Mouse (Mus musculus) monocyte, adult 5-6 weeks (primary cell): ENCODE results near the gene Slc2a8. TPM values are rescaled to one million over a fixed set of nuclear protein-coding genes. Genes with fewer than 3 reads are reported as not detected.

Experiments
- ATAC-seq: fragments of 153-309, 156-312 bp; replicated peaks from 2 replicates; pipeline ENCODE4 v1.8.0; 2017; ENCODE audit warnings: mild to moderate bottlenecking; ENCODE audit not compliant: low TSS enrichment, insufficient number of reproducible peaks, severe bottlenecking, poor library complexity, low FRiP score
- total RNA-seq: library from RNA; stranded (forward); fragments of 200-1000, 200-491, 200-594 nt; gene quantifications from 3 replicates; pipeline ENCODE4 v1.2.3, GENCODE M21; 2017

Slc2a8 gene
- total RNA-seq, 1 experiment from 2014 or later: 1.1 TPM

GRCm38 (mm10) chr2:32978675-32979074 is 3.2 kb downstream of the Slc2a8 start:
- ATAC-seq: no peak

GRCm38 (mm10) chr2:32977114-32977513 is 4.8 kb downstream of the Slc2a8 start:
- ATAC-seq: no peak

DNA sequence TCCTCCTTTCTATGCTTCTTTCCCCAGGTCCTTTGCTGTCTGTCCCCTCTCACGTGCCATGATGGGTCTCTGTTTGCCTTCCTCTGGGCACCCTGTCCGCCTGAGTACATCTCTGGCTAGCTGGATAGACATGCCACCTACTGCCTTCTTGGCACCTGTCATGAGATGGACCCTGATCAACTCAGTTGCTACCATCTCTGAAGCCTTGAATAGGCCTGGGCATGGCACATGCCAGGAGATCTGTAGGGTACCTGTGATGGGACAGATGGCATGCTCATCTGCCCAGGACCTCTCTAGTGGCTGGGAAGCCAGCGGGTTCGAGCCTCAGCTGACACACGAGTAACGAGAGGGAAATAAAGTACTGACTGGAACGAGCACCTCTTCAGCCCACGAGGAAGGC is 7.7 kb downstream of the Slc2a8 start:
- ATAC-seq: no peak

DNA sequence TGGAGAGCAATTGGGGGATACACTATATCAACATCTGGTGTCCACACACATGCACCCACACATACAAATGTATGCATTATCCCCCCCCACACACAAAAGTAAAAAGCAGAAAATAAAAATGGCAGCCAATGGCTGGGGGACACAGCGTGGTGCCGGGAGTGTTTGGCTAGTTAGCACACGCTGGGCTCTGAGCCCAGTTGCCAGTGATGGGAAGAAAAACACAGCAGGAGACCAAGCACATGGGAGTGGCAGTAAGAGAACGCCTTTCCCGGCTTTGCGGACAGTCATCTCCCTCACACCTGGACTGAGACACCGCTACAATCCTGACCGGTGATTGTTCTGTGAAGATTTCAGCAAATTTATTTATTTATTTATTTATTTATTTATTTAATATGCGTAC is 10.6 kb downstream of the Slc2a8 start:
- ATAC-seq: no peak

GRCm38 (mm10) chr2:32969326-32969725 is 12.6 kb downstream of the Slc2a8 start:
- ATAC-seq: no peak

GRCm38 (mm10) chr2:32968024-32968614 is 13.8 kb downstream of the Slc2a8 start:
- ATAC-seq: no peak

- ATAC-seq: peak; percentile 89
Measured at GRCm38 (mm10) chr2:32966689-32967631, 14.9 kb downstream of the Slc2a8 start.

DNA sequence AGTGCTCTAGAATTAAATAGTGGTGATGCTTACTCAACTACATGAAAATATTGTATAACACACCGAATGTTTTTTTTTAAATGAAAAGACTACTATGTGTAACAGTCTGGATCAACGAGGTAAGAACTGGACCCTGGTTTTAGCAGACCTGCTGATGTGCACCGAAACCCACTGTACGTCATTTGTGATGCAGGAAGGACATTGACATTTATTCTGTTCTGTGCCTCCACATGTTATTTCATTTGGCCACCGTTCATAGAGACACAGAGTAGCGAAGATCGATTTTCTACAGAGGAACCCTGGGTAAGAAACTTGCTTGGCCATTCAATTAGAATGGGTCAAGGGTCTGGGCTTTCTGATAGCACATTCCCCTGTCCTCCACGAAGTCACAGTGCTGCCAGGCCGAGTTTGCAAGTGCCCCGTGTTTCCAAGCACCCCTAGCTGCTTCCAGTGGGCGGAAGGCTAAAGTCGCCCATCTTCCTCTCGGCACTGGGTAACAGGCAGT is 15.6 kb downstream of the Slc2a8 start:
- no peak; the same call in 1 of the 2 replicates for ATAC-seq

- ATAC-seq: no peak
Measured at GRCm38 (mm10) chr2:32965511-32966183, 16.2 kb downstream of the Slc2a8 start.

DNA sequence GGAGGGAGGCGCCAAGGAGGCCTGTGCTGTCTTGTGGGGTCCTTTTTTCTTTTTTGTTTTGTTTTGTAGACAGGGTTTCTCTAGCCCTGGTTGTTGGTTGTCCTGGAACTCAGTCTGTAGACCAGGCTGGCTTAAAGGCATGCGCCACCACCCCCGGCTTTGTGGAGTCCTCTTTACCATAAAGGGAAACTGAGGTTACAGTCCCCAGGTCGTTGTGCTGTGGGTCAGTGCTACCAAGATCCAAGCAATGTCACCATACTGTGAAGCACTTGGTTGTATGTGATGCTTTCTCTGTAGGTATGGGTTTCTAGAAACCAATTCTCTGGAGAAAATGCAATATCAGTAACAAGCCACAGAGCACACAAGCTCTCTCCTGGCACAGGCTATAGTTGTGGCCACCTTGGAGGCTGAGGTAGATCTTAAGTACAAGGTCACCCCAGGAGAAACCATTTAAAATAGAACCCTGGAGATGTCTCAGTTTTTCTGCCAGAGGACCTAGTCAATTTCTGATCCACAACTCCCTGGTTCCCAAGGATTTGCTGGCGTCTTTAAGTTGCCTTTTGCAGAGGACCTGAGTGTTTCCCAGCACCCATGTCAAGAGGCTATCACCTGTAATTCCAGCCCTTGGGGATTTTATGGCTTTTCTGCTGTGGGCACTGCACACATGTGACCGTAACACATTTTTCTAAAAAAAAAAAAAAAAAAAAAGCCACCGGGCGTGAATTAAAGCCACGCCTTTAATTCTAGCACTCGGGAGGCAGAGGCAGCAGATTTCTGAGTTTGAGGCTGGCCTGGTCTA is 17.0 kb downstream of the Slc2a8 start:
- ATAC-seq: no peak

- no peak for ATAC-seq
Measured at GRCm38 (mm10) chr2:32963981-32964380, 17.9 kb downstream of the Slc2a8 start.

DNA sequence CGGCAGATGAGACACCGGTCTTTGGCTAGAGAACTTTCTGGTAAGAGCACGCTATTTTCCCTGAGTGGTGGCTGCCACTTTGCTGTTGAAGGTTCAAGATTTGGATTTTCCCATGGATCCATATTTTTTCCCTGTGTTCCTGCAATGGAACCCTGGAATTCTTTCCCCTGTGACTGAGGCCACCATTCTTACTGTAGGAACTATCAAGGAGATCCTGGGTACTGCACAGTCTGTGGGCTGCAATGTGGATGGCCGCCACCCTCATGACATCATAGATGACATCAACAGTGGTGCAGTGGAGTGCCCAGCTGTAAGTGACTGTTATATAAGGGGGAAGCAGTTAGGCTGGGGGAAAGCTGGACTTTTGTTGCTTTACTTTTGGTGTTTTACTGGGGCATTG is 18.3 kb downstream of the Slc2a8 start:
- no peak for ATAC-seq

DNA sequence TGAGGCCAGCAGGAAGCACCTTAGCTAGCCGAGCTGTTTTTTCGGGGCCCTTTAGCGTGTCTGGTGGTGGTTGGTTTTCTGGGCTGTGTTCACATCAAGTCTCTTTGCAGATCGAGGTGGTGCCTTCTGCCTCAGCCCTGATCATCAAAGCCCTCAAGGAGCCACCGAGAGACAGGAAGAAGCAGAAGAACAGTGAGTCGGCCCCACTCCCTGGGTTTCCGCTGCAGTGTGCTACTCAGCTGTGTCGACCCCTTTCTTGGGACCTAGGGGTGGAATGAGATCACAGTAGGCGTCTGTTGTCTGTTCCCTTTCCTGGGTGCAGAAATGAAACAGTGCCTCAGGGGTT is 19.0 kb downstream of the Slc2a8 start:
- ATAC-seq: no peak

DNA sequence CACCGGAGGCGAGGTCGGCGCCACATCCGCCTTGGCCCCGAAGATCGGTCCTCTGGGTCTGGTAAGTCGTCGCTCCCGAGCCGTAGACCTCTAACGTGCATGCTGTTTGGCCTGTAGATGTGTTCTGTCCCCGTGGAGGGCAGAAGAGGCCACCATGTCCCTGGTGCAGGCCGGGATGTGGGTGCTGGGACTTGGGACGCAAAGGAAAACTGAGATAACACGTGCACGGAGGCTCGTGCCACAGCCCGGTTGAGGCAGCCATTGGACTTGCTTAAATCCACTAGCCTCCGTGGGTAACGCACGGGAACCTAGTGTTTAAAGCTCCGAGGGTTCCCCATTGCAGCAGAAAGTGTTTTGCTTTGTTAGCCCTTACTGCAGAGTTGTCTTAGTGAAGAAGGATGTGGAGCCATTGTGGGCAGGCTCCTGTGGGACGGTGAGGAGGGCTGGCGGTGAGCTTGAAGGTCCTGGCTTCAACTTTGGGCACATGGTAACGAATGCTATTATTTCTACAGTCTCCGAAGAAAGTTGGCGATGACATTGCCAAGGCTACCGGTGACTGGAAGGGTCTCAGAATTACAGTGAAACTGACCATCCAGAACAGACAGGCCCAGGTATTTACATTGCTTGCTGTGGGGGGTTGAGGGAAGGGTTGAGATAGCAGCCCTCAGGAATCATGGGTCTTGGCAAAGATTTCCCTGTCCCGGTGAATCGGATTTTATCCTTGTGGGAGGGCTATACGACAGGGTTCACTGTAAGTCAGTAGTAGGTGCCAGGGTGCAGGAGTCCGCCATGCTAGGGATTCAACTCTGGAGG is 19.6 kb downstream of the Slc2a8 start:
- ATAC-seq: no peak

- ATAC-seq: peak; percentile 87
Measured at GRCm38 (mm10) chr2:32961192-32961995, 20.5 kb downstream of the Slc2a8 start, which contains the start of the genes Rpl12 and Lrsam1. TSS of gene Rpl12 (plus strand) at chr2:32961559. TSS of gene Lrsam1 (minus strand) at chr2:32961614.

DNA sequence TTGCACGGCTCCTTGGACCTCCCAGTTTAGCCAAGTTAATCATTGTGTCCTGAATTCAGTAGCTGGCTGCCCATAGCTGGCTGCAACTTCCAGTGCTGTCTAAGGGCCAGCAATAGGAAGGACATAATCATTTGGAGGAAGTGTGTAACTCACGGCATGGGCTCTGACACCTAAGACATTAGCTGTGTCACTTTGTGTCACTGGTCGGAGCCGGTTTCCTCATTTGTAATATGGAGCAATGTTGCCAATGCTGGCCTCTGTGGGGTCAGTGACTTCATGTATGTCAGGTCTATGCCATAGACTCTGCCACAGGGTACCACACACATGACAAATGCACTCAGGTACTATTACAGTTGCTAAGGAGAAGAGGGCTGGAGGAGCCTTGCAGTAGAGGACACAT is 21.6 kb downstream of the Slc2a8 start:
- ATAC-seq: no peak

DNA sequence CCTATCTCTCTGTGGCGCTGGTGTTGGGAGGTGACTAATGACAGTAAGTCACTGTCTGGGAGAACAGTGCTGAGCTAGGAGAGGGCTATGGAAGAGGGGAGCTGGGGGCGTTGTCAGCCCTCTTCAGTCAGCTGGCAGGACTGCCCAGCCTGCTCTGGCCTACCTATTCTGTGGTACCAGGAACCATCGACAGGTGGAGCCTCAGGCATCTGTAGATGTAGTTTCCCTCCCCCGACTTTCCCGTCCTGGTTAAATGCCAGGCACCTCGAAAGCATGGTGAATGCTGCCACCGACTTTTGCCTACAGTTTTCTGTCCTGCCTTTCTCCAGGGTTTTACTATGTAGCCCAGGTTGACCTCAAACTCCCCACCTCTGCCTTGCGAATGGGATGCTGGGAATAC is 24.5 kb downstream of the Slc2a8 start:
- ATAC-seq: no peak
